Mouse (Mus musculus): Measurements from ENCODE around the gene Stambpl1.
A peak's percentile ranks its signal among the peaks of the same experiment; 100 is the strongest.

Stambpl1 gene

DNA sequence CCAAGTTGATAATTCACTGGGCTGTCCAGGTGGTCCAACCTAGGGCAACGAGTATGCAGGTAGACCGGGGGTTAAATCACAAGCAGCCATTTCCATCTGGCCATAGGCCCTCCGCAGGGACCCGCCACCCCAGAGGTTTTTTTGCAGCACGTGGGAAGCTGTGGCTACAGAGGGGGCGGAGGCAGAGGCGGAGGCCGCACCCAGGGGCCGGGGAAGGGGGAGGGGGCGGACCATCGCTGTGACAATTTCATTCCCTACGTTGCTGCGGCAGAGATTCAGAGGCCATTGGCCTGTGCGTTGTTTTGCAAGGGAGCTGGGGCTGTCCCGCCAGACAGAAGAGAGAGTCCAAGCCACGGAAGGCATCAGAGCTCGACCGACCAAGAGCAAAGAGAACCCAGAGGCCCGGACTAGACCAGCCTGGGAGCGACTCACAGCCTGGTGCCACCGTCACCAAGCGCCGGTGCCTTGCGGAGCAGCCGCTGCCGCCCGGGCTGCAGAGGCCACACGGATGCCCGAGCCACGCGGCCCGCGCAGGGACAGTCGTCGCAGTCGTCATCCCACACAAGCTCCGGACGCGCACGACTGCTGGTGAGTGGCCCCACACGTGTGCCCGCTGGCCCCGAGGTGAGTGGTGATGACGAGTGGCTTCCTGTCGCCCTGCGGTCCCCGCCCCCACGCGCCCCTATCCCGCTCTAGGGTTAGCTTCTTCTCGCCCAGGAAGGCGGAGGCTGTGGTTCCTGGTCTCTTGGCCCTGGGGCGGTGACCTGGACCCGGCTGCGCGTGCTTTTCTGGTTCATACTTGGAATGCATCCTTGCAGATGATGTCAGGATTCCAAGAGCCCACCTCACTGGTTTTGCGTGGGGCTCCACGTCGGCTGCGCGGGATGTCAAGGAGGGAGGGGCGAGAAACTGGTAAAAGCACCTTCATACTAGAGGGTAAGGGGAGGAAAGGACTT is at the start of gene Stambpl1:
Gene Stambpl1 (plus strand): TSS at position 222 of the 956 bp plus-strand sequence.
- DNase-seq, result peak; percentile 81

DNA sequence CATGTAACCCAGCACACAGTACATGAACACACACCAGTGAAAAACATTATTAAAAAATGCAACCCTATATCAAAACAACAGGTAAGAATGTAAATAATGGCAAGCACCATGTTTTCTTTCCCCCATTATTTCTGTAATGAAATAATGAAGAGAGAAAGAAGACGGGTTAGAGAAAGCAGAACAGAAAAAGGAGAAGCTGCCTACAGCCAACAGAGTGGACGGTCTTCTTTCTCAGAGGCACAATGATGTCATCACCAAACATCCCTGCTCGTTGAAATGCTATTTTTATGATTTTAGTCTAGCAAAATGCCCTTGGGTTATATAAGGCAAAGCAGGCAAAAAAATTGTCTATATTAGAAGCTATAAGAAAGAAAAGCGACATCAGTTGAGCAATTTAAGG is 43.6 kb upstream of the Stambpl1 start:
- DNase-seq, result no peak

DNA sequence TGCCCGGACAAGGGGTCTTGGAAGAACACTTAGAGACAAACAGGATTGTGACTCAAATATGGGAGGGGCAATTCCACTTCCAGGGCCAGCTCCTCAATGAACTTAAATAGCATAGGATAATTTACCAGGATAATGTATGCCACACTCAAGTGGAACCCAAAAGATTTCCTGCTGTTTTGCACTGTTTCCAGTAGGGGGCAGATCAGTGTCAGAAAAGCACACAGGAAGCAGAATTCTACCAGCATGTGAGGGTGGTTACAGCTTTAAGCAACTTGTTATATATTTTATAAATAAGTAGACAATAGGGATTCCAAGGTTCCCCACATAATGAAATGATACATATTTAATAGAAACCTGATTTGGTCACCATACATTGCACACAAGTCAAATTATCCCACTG is 40.1 kb upstream of the Stambpl1 start:
- no peak for DNase-seq

DNA sequence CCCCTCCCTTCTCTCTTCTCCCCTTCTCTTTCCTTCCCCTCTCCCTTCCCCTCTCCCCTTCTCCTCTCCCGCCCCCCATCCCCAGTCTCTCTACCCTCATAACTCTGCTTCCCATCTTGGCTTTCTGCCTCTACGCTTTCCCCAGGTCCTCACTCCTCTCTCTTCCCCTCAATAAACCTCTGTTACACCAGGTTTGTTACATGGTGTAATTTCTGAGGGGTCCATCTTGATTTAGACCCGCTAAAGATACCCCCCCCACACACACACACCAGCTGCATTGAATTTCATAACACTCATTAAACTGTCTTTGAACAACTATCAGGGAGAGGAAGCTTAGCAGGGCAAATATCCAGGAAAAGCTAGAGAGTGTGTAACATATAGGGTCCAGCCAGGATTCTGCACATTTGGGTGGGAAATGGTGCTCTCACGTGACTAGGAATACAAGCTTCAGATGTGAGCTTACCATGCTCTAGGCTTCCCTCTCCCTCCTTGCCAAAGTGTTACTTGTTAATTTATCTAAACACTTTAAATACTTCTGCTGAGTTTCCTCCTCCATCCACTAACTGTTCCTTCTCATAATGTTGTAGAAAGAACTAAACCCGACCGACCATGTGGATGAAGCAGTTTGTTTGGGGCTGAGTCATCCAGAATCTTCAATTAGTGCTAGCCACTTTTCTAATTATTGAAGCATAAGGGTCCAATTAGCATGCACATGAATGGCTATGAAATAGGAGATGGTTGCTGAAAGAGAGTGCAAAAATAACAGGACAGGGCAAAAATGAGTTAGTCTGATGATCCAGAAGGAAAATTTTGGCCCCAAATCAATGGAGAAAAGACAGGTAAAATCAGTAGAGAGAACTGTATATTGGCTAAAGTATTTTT is 38.5 kb upstream of the Stambpl1 start:
- no peak for DNase-seq

DNA sequence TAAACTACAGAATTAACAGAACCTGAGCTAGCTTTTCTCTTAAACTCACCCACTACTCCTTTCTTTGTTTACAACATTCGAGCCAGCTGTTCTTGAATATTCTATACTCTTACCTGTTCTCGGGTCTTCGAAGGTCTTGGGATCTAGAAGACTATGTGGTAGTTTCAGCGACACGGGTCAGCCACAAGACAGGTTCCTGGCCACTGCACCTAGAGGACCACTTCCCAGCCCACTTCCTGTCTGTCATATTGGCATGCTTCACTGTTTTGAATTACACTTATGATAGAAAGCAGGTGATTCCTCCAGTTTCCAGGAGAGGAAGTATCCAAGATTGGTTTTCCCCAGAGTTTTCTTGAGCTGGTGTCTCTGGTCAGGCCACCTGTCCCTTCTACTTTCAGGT is 29.3 kb upstream of the Stambpl1 start:
- no peak for DNase-seq

DNA sequence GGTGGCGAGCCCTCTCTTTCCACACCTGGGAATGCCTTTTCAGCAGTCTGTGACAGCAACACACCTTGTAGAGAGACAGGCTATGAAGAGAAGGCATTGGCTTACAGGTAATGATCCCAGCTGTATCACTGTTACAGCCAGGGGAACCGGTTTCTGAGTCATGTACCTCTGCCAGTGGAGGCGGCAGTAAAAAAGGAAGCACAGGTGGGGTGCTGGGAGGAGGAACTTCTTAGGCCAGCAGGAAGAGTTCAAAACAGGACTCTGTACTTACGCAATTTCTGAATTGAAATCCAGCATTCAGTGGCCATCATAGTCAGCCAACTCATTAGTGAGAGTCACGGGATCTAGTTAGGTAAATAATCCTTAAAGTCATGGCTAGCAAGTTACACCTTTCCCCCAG is 26.1 kb upstream of the Stambpl1 start, which contains the start of gene Ankrd22:
Gene Ankrd22 (minus strand): TSS at position 163 of the 400 bp plus-strand sequence.
- DNase-seq, result no peak

DNA sequence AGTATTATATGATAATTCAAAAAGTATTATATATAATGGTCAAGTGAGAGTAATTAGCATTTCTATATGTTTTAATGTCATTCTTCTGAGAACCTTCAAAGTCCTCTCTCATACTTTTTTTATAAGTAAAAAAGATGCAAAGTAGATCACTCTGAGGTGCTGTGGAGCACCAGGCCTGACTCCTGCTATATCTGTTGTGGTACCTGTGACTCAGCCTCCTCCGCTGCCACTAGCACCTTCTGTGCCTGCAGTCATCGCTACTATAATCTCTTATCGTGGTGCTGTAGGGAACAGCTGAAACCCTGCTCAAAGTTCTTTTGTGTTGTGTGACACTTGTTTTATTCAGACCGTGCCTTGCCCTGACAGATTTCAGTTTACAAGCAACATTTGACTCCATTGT is 25.6 kb upstream of the Stambpl1 start:
- no peak for DNase-seq

DNA sequence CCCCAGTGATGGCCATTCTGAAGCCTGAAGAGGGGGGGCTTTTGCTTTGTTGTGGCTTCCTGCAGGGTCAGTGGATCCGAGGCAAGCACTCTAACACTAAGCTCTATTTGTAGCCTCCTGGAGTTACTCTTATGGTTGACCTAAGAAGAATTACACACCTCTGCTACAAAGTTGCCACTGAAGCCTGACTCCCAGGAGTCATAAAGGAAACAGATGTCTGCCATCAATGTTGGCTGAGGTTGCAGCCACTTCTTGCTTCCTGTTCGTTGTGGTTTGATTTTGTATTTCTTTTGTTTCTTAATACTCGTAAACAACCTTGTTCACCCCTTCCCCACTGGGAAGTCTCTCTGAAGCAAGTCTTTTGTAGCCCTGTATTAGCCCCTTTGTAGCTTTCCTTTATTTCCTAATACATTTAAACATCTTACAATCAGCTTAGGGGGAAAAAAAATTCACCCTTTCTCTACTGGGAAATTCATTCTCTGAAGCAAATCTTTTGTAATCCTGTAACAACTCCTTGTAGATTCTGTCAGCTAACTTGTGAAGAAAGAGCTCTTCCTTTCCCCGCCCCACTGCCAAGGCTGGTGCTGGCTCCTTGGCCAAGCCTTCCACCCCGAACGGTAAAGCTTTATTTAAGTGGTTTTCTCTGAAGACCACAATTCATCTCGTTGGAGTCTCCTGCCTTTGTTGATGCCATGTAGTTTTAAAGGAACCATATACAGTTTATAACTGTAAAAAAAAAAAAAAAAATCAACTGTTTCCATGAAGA is 23.9 kb upstream of the Stambpl1 start:
- no peak for DNase-seq

DNA sequence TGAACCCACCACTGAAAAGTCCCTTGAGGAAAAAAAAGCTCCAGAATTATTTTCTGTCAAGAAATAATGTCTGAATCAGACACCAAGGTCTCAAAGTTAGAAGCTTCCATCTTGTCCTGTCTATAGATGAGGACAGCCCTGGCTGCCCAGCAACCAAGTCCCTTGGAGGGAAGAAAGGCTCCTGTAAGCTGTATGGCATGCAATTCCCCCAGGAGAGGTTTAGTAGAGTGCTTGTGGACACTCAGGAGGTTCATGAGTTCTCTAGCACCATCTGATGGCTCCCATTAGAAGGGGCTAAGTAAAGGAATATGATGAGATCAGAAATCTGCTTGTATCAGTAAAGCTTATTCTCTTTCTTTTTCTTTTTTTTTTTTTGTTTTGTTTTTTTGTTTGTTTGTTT is 22.9 kb upstream of the Stambpl1 start:
- DNase-seq, result no peak

DNA sequence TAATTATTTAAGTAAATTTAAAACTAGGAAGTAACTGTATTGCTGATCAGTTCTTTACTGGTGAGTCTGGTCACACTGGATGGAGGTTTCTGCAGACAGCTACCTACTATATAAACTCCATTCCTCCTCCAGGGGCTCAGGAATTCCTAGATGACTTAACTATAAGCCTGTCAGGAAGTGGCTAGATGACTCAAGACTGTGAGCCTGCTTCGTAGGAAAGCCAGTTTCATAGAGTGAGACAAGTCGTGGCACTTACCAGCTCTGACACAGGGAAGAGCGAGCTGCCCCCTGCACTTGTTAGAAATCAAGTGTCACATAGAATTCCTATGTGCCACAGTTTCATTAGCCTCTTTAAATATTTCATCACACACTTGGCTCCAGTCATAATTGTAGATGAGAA is 20.9 kb upstream of the Stambpl1 start:
- no peak for DNase-seq

DNA sequence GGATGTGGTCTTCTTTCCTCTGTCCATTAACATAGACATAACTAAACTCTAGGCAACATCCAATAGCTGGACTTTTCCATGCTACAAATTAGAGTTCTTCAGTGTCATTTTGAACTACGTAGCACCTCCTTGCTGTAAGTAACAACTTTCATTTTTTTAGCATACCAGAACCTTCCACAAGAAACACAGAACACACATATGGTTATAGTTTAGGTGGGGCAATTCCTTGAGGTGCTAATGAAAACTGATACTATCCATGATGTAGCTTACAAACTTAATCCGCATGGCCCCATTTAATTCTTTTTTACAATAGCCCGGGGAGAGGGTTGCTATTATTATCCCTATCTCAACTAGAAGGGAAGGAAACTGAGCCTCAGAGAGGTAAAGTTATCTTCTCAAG is 18.0 kb upstream of the Stambpl1 start:
- no peak for DNase-seq

DNA sequence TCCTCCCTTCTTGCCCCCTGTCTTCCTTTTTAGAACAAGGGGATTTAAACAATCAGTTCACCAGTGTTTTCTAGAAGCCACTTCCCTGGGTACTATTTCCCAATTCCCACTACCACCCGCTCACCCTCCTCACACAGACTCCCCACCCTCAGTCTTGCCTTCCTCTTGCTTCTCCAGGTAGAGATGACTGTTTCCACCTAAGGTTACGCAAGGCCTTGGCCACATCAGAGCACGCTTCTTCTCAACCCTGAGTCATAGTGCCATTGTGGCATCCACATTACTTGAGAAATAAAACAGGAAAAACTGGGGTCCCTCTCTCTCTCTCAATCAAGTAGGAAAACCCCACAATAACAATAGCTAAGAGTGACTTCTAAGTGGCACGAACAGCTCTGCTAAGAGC is 12.9 kb upstream of the Stambpl1 start:
- DNase-seq, result no peak

DNA sequence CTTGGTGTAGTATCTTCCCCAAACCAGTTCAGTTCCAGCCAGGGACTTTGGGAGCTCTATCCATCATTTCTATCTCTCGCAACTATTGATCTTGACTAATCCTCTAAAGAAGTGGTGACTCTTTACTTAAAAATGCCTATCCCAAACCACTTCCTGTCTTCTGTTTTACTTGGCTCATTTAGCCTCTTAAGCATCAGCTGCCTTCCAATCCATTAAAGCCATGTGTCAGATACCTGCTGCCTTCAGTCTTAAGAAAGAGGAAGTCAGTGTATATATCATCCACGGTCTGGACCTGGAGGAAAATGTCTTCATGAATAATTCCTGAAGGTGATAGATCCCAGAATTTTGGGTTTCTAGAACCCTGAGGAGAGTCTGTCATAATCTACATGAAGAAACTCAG is 11.7 kb upstream of the Stambpl1 start:
- DNase-seq, result no peak

DNA sequence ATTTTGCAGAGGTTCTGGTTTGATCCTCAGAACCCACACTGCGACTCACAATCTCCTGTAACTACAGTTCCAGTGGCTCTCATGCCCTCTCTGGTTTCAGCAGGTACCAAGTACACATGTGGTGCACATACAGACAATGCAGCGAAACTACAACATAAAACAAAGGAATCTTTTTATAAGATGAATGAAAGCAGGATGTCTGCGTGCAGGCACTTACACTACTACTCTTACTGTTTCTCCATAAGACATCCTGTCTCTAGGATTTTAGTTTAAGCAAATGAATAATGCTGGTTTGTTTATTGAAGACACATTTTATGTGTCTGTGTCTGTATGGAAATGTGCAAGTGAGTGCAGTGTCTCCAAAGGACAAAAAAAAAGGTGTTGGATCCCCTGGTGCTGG is 10.8 kb upstream of the Stambpl1 start:
- DNase-seq, result no peak

DNA sequence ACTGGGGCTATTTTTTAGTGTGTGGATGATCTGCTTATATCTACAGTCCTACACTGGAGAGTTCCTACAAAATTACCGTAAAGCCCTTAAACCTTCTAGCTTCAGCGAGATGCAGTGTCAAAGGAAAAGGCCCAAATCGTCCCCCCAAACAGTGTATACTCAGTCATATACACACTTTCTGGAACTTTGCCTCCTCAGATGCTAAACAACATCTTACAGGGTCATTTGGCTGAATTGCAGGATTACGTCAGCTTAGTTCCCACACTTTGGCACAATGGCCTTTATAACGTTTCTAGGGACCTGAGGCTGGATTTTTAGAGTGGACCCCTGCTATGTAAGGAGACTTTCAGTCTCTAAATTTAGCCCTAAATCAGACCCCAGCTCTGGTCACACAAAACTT is 9.5 kb upstream of the Stambpl1 start:
- no peak for DNase-seq

DNA sequence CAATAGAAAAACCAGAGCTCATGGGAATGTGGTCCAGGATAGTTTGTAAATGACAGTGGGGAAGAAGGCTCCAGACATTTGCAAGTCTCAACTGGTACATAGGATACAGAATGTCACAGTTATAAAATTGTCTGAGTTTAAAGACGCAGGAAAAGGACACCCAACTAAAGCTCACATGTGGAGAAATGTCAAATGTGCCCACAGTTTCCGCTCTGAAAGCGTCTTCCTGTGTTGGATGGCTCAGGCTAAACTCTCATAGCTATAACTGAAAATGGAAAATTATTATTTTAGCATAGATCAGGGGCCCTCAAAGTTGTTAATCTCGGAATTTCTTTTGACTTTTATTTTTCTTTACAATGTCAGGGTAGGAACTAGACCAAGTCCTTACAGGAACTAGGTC is 5.2 kb upstream of the Stambpl1 start:
- no peak for DNase-seq

DNA sequence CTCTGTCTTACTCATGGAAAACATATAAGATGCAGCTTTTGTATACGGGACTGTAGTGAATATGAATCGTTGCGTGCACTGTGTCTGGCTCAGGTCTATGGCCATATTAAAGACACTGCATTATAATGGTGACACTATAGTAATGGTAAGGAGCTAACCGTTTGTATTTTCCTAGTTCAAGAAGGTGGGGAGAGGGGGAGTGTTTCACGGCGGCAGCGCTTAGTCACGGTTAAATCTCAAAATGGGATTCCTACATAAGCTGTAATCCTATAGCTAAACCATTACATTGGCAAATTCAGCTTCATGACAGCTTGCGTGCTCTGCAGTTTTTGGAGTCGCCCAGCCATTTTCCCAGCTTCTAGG is 403 bp upstream of the Stambpl1 start:
- no peak for DNase-seq

DNA sequence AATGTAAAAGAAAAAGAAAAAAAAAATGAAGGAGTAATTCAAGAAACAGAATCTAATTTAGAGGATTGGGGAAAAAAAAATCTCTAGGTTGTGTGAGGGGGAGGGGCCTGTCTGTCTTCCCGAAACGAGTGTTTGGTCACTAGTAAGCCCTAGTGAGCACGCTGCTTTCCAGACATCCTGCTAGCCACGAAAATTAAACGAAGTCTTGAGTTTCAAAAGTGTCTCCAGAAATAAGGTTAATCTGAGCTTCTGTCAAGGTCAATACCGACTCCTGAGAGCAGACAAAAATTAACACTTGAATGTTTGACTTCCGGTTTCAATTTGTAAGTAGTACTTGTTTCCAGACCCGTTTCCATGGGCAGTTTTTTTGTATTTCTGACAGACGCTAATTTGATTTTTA is 1.1 kb downstream of the Stambpl1 start:
- DNase-seq, result no peak

DNA sequence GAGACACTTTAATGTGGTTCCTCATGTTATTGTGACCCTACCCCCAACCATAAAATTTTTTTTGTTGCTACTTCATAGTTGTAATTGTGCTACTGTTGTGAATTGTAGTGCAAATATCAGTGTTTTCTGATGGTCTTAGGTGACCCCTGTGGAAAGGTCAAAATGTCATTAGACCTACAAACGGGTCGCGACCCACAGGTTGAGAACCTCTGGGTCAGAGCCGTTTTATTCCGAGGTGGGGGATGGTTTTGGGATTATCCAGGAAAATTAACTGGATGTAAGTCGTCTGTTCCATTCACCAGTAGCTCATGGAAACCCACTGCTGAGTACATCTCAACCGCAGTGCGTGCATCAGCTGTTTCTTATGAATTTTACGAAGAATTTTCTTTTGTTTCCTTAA is 1.7 kb downstream of the Stambpl1 start:
- DNase-seq, result no peak

DNA sequence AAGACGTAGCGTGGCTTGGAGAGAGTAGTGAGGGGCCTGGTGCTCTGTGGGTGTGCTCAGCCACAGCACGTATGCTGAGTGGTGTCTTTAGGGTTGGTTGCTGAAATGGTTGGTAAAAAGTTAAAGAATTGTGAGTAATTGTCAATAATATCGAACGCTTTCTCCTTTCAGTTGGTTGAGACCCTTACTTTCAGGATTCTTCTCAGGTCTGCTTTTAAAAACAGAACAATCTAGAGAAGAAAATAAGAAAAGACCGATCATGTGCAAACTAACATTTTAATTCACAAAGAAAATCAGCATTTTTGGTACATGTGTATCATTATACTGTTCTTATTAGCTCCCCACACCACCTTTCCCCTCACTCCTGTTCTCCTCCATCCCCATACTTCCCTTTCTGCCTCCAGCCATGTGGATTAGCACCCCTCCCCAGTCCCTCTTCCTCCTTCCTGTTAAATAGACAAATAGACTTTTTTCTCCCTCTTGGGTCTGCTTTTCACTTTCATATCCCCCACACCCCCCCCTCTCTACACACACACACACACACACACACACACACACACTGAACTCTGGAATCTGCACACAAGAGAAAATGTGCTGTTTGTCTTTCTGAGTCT is 2.2 kb downstream of the Stambpl1 start:
- no peak for DNase-seq

DNA sequence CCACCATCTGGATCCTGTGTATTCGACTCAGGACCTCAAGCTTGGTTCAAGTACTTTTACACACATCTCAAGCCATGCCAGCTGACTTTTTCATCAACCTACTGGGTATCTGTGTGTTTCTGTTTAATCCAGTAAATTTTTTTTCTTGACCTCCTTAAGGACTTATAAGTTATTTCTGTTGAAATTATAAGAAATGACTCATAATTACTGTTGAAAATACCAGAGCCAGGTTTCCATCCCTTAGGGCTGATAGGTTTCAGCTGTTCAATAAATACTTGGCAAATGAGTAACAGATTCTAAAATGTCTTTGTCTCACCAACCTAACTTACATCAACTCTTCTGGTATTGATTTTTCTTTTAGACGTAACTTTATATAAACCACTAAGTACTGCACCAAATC is 3.0 kb downstream of the Stambpl1 start:
- no peak for DNase-seq

DNA sequence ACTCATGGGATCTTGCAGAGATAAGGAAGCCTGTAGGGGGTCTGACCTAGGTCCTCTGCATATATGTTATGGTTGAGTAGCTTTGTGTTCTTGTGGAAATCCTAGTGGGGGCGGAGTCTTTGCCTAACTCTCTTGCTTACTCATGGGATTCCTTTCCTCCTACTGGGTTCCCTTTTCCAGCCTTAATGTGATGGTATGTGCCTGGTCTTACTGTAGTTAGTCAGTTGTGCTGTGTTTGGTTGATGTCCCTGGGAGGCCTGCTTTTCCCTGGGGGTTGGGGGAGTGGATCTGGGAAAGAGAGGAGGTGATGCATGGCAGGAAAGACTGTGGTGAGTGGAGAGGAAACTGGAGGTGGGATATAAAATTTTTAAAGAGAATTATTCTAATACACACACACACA is 6.0 kb downstream of the Stambpl1 start:
- no peak for DNase-seq

DNA sequence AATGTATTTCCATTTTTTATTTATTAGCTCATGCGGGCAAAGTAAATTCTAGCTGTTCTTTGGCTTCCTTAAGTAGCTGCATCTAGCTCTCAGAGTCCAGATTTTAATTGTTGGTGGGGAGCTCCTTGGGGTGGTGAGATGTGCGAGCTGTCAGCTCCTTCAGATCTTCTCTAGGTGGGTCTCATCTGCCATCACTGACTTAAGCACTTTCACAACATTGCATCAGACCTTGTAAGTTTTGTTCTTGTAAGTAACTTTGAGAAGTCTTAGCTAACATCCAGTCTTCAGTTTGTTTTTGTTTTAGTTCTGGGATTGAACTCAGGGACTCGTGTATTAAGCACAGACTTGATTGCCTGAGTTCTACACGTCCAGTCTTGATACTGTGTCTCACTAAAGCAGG is 6.9 kb downstream of the Stambpl1 start:
- DNase-seq, result no peak
